Mouse (Mus musculus): Measurements from ENCODE around the gene Cd164l2. TPM values are rescaled to one million over a fixed set of nuclear protein-coding genes. Genes with fewer than 3 reads are reported as not detected.

Cd164l2 gene
- total RNA-seq, 1 experiment, result 2.2 TPM

DNA sequence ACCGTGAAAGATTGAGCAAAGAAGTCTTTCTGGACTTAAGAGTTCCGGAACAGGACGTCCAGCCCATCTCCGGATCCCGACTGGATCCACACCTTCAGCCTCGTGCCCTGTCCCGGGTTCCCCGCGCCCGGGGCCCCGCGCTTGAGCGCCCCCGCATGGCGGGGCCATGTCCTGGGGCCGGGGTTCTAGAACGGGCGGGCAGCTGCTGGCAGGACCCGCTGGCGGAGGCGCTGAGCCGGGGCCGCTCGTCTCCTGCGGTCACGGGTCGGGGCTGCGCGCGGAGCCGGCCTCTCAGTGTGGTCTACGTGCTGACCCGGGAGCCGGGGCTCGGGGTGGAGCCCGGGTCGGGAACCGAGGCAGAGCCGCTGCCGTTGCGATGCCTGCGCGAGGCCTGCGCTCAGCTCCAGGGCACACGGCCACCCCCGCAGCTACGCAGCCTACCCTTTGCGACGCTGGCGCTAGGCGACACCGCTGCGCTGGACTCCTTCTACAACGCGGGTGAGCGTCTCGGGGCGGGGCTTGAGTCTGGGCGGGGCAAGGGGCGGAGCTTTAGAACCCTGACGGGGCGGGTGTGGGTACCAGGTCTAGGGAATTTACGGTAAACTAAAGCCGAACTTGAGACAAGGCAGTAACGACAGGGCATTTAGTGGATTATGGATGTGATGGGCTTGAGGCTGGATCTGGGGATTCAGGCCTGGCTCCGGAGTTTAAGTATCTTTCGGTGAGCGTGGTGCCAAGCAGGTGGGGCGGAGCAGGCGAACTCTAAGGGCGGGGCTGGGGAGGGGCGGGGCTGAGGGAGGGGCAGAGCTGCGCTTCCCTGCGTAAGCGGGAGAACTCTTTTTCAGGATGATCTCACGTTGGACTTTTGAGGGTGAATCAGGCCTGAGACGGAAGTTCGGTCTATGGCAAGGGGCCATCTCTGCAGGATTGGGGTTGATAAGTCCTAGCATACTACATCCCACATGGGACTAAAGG lies 29.3 kb downstream of the Cd164l2 start:
- H3K9ac ChIP-seq (ENCODE audit: insufficient read depth, low read depth, low read length, poor library complexity, severe bottlenecking), result peak overlapping the region; percentile 83
- peak; percentile 76 for DNase-seq (ENCODE audit: low read depth, low spot score)
- H3K27ac ChIP-seq (ENCODE audit: insufficient read depth, low read depth, low read length, poor library complexity, severe bottlenecking), result no peak overlapping the region
- peak overlapping the region; percentile 79 to 85 for H3K4me3 ChIP-seq (ENCODE audit: insufficient read depth in 1 of 2, low read depth in 1 of 2, low read length in 2 of 2, poor library complexity in 1 of 2, severe bottlenecking in 1 of 2)
- TF ChIP-seq HCFC1 (IDR thresholded peaks at IDR 0.05; ENCODE audit: borderline replicate concordance, insufficient read depth, low read length) (0 out of 2 replicates have a peak, but pooled peaks have one; percentile 46), ZC3H11A (IDR thresholded peaks at IDR 0.05; ENCODE audit: borderline replicate concordance, low read depth, low read length) (no peak), CHD2 (IDR thresholded peaks at IDR 0.05; ENCODE audit: low read depth, low read length) (no peak)
- H3K4me1 ChIP-seq (ENCODE audit: control insufficient read depth in 2 of 2, insufficient read depth in 2 of 2, low read length in 2 of 2, poor library complexity in 1 of 2), result peaks cover 0 to 6% of the 10 kb centered on the region in 2 experiments; a peak in 1 of 4 replicates
- no peaks in the 10 kb centered on the region for H3K9me3 ChIP-seq (ENCODE audit: control insufficient read depth, insufficient read depth, low read depth, low read length)
- in situ Hi-C loops (cut with MboI; ENCODE audit: low sequenced_read_pairs in 2 of 2, unreplicated experiment in 2 of 2), result no loop called here
- no peaks in the 10 kb centered on the region for H3K36me3 ChIP-seq (ENCODE audit: control insufficient read depth, insufficient read depth, low read length, poor library complexity, severe bottlenecking)

DNA sequence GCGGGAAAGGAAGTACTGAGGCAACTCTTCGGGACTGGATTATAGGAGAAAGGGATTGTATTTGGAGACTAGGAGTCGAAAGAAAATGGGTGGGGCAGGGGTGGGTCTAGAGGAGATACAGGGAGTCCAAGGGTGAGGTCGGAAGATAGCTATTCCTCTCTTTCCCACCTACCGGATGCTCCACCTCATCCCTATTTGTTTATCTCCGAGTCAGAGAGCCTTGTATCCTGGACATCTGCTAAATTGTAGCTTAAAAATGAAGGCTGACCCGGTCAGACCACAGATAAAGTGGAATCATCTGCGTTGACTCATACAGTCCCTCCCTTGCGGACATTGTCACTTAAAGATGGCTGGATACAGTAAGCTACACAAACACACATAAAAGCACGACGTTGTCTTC lies 30.0 kb downstream of the Cd164l2 start:
- no peak for DNase-seq (ENCODE audit: low read depth, low spot score)
- Histone ChIP-seq H3K9me3 (ENCODE audit: control insufficient read depth, insufficient read depth, low read depth, low read length) (no peaks in the 10 kb centered on the region), H3K9ac (ENCODE audit: insufficient read depth, low read depth, low read length, poor library complexity, severe bottlenecking) (0 out of 2 replicates have a peak overlapping the region, but pooled peaks have one; percentile 41), H3K4me1 (ENCODE audit: control insufficient read depth in 2 of 2, insufficient read depth in 2 of 2, low read length in 2 of 2, poor library complexity in 1 of 2) (peaks cover 0 to 6% of the 10 kb centered on the region in 2 experiments; a peak in 1 of 4 replicates), H3K36me3 (ENCODE audit: control insufficient read depth, insufficient read depth, low read length, poor library complexity, severe bottlenecking) (no peaks in the 10 kb centered on the region), H3K27ac (ENCODE audit: insufficient read depth, low read depth, low read length, poor library complexity, severe bottlenecking) (no peak overlapping the region), H3K4me3 (ENCODE audit: insufficient read depth in 1 of 2, low read depth in 1 of 2, low read length in 2 of 2, poor library complexity in 1 of 2, severe bottlenecking in 1 of 2) (peak overlapping the region; percentile 79 to 85)
- in situ Hi-C loops (cut with MboI; ENCODE audit: low sequenced_read_pairs in 2 of 2, unreplicated experiment in 2 of 2), result no loop called here
- no peak for TF ChIP-seq HCFC1 (IDR thresholded peaks at IDR 0.05; ENCODE audit: borderline replicate concordance, insufficient read depth, low read length)
- no peak for TF ChIP-seq ZC3H11A (IDR thresholded peaks at IDR 0.05; ENCODE audit: borderline replicate concordance, low read depth, low read length)
- TF ChIP-seq MAFK (IDR thresholded peaks at IDR 0.05; ENCODE audit: insufficient read depth, low read depth, low read length), result no peak
- TF ChIP-seq ZNF384 (IDR thresholded peaks at IDR 0.05; ENCODE audit: low read depth, low read length), result no peak
- TF ChIP-seq CHD2 (IDR thresholded peaks at IDR 0.05; ENCODE audit: low read depth, low read length), result no peak

GRCm38 (mm10) chr4:133242710-133243109 lies 30.8 kb downstream of the Cd164l2 start:
- no peaks in the 10 kb centered on the region for H3K36me3 ChIP-seq (ENCODE audit: control insufficient read depth, insufficient read depth, low read length, poor library complexity, severe bottlenecking)
- H3K9ac ChIP-seq (ENCODE audit: insufficient read depth, low read depth, low read length, poor library complexity, severe bottlenecking), result no peak overlapping the region
- H3K9me3 ChIP-seq (ENCODE audit: control insufficient read depth, insufficient read depth, low read depth, low read length), result no peaks in the 10 kb centered on the region
- H3K4me3 ChIP-seq (ENCODE audit: insufficient read depth in 1 of 2, low read depth in 1 of 2, low read length in 2 of 2, poor library complexity in 1 of 2, severe bottlenecking in 1 of 2), result no peak overlapping the region
- in situ Hi-C loops (cut with MboI; ENCODE audit: low sequenced_read_pairs in 2 of 2, unreplicated experiment in 2 of 2), result no loop called here
- no peak for DNase-seq (ENCODE audit: low read depth, low spot score)
- TF ChIP-seq ZC3H11A (IDR thresholded peaks at IDR 0.05; ENCODE audit: borderline replicate concordance, low read depth, low read length), result no peak
- TF ChIP-seq CHD2 (IDR thresholded peaks at IDR 0.05; ENCODE audit: low read depth, low read length), result no peak
- TF ChIP-seq MAFK (IDR thresholded peaks at IDR 0.05; ENCODE audit: insufficient read depth, low read depth, low read length), result no peak
- TF ChIP-seq ZNF384 (IDR thresholded peaks at IDR 0.05; ENCODE audit: low read depth, low read length), result no peak
- TF ChIP-seq HCFC1 (IDR thresholded peaks at IDR 0.05; ENCODE audit: borderline replicate concordance, insufficient read depth, low read length), result no peak
- H3K27ac ChIP-seq (ENCODE audit: insufficient read depth, low read depth, low read length, poor library complexity, severe bottlenecking), result no peak overlapping the region
- peaks cover 0 to 8% of the 10 kb centered on the region in 2 experiments; a peak in 1 of 4 replicates for H3K4me1 ChIP-seq (ENCODE audit: control insufficient read depth in 2 of 2, insufficient read depth in 2 of 2, low read length in 2 of 2, poor library complexity in 1 of 2)

DNA sequence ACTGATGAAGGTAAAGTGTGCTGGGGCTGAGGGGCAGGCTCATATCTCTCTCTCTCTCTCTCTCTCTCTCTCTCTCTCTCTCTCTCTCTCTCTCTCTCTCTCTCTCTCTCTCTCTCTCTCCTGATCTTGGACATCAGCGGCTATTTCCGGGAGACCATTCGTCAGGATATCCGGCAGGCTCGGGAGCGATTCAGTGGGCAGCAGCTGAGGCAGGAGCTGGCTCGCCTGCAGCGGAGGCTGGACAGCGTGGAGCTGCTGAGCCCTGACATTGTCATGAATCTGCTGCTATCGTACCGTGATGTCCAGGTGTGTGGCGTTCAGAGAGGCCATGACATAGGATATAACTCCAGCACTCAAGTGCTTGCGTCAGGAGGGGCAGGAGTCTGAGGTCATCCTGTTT lies 31.6 kb downstream of the Cd164l2 start:
- no peak overlapping the region for H3K27ac ChIP-seq (ENCODE audit: insufficient read depth, low read depth, low read length, poor library complexity, severe bottlenecking)
- no peak for DNase-seq (ENCODE audit: low read depth, low spot score)
- in situ Hi-C loops (cut with MboI; ENCODE audit: low sequenced_read_pairs in 2 of 2, unreplicated experiment in 2 of 2), result no loop called here

More for the DNA sequence above, 31.6 kb downstream of the Cd164l2 start:
- H3K9ac ChIP-seq (ENCODE audit: insufficient read depth, low read depth, low read length, poor library complexity, severe bottlenecking), result no peak overlapping the region
- TF ChIP-seq ZC3H11A (IDR thresholded peaks at IDR 0.05; ENCODE audit: borderline replicate concordance, low read depth, low read length), result no peak
- no peak for TF ChIP-seq MAFK (IDR thresholded peaks at IDR 0.05; ENCODE audit: insufficient read depth, low read depth, low read length)
- TF ChIP-seq CHD2 (IDR thresholded peaks at IDR 0.05; ENCODE audit: low read depth, low read length), result no peak
- TF ChIP-seq HCFC1 (IDR thresholded peaks at IDR 0.05; ENCODE audit: borderline replicate concordance, insufficient read depth, low read length), result no peak
- no peak for TF ChIP-seq ZNF384 (IDR thresholded peaks at IDR 0.05; ENCODE audit: low read depth, low read length)
- no peaks in the 10 kb centered on the region for H3K36me3 ChIP-seq (ENCODE audit: control insufficient read depth, insufficient read depth, low read length, poor library complexity, severe bottlenecking)
- no peaks in the 10 kb centered on the region for H3K9me3 ChIP-seq (ENCODE audit: control insufficient read depth, insufficient read depth, low read depth, low read length)
- peaks cover 0 to 8% of the 10 kb centered on the region in 2 experiments; a peak in 1 of 4 replicates for H3K4me1 ChIP-seq (ENCODE audit: control insufficient read depth in 2 of 2, insufficient read depth in 2 of 2, low read length in 2 of 2, poor library complexity in 1 of 2)
- H3K4me3 ChIP-seq (ENCODE audit: insufficient read depth in 1 of 2, low read depth in 1 of 2, low read length in 2 of 2, poor library complexity in 1 of 2, severe bottlenecking in 1 of 2), result no peak overlapping the region
